Mouse (Mus musculus): ENCODE results near the gene Laptm5. TPM values are rescaled to one million over a fixed set of nuclear protein-coding genes. Genes with fewer than 3 reads are reported as not detected.
A peak's percentile ranks its signal among the peaks of the same experiment; 100 is the strongest.

The Laptm5 gene
- polyA plus RNA-seq, 1 experiment = 1,969 TPM

GRCm38 (mm10) chr4:130921986-130922385, 9.1 kb downstream of the Laptm5 start:
- Histone ChIP-seq H3K27me3 (ENCODE audit: control insufficient read depth, insufficient read depth, low read length) (no peaks in the 10 kb centered on the region), H3K27ac (ENCODE audit: control insufficient read depth, insufficient read depth, low read length) (peak overlapping the region; percentile 94), H3K4me1 (replicated peaks; ENCODE audit: control insufficient read depth, insufficient read depth, low read length) (peaks cover 61% of the 10 kb centered on the region), H3K4me3 (ENCODE audit: control insufficient read depth, insufficient read depth, low read length) (no peak overlapping the region), H3K36me3 (ENCODE audit: control insufficient read depth, insufficient read depth, low read length) (peaks cover 42% of the 10 kb centered on the region)
- TF ChIP-seq CTCF (IDR thresholded peaks at IDR 0.05; ENCODE audit: borderline replicate concordance, control insufficient read depth, extremely low read depth, insufficient read depth, low read length, poor library complexity) = no peak
- no peak for TF ChIP-seq POLR2A (IDR thresholded peaks at IDR 0.05; ENCODE audit: control insufficient read depth, extremely low read depth, insufficient read depth, low read length, poor library complexity)
- 24% methylated on average over 10 of the region's 10 CpGs for WGBS
- peak; percentile 52 for DNase-seq

GRCm38 (mm10) chr4:130926274-130926673, 13.3 kb downstream of the Laptm5 start:
- 87% methylated on average over 6 of the region's 6 CpGs for WGBS
- peaks cover 85% of the 10 kb centered on the region for H3K36me3 ChIP-seq (ENCODE audit: control insufficient read depth, insufficient read depth, low read length)
- no peak overlapping the region for H3K4me3 ChIP-seq (ENCODE audit: control insufficient read depth, insufficient read depth, low read length)

GRCm38 (mm10) chr4:130927821-130928220, 14.9 kb downstream of the Laptm5 start:
- Histone ChIP-seq H3K4me3 (ENCODE audit: control insufficient read depth, insufficient read depth, low read length) (no peak overlapping the region), H3K27ac (ENCODE audit: control insufficient read depth, insufficient read depth, low read length) (no peak overlapping the region), H3K27me3 (ENCODE audit: control insufficient read depth, insufficient read depth, low read length) (no peaks in the 10 kb centered on the region), H3K36me3 (ENCODE audit: control insufficient read depth, insufficient read depth, low read length) (peaks cover 93% of the 10 kb centered on the region), H3K4me1 (replicated peaks; ENCODE audit: control insufficient read depth, insufficient read depth, low read length) (peaks cover 8% of the 10 kb centered on the region)
- WGBS = 97% methylated on average over 12 of the region's 12 CpGs
- TF ChIP-seq CTCF (IDR thresholded peaks at IDR 0.05; ENCODE audit: borderline replicate concordance, control insufficient read depth, extremely low read depth, insufficient read depth, low read length, poor library complexity) (no peak), POLR2A (IDR thresholded peaks at IDR 0.05; ENCODE audit: control insufficient read depth, extremely low read depth, insufficient read depth, low read length, poor library complexity) (no peak)
- no peak for DNase-seq

More at GRCm38 (mm10) chr4:130926274-130926673, 13.3 kb downstream of the Laptm5 start:
- DNase-seq = no peak
- H3K27me3 ChIP-seq (ENCODE audit: control insufficient read depth, insufficient read depth, low read length) = no peaks in the 10 kb centered on the region
- H3K27ac ChIP-seq (ENCODE audit: control insufficient read depth, insufficient read depth, low read length) = no peak overlapping the region
- H3K4me1 ChIP-seq (replicated peaks; ENCODE audit: control insufficient read depth, insufficient read depth, low read length) = peaks cover 20% of the 10 kb centered on the region
- no peak for TF ChIP-seq CTCF (IDR thresholded peaks at IDR 0.05; ENCODE audit: borderline replicate concordance, control insufficient read depth, extremely low read depth, insufficient read depth, low read length, poor library complexity)
- no peak for TF ChIP-seq POLR2A (IDR thresholded peaks at IDR 0.05; ENCODE audit: control insufficient read depth, extremely low read depth, insufficient read depth, low read length, poor library complexity)

- TF ChIP-seq CTCF (IDR thresholded peaks at IDR 0.05; ENCODE audit: borderline replicate concordance, control insufficient read depth, extremely low read depth, insufficient read depth, low read length, poor library complexity) (no peak), POLR2A (IDR thresholded peaks at IDR 0.05; ENCODE audit: control insufficient read depth, extremely low read depth, insufficient read depth, low read length, poor library complexity) (no peak)
- no peak for DNase-seq
- peaks cover 2% of the 10 kb centered on the region; the same call in 1 of the 2 replicates for H3K4me1 ChIP-seq (replicated peaks; ENCODE audit: control insufficient read depth, insufficient read depth, low read length)
- no peaks in the 10 kb centered on the region for H3K27me3 ChIP-seq (ENCODE audit: control insufficient read depth, insufficient read depth, low read length)
- no peaks in the 10 kb centered on the region for H3K36me3 ChIP-seq (ENCODE audit: control insufficient read depth, insufficient read depth, low read length)
- no peak overlapping the region for H3K4me3 ChIP-seq (ENCODE audit: control insufficient read depth, insufficient read depth, low read length)
- WGBS = 56% methylated on average over 14 of the region's 14 CpGs
- no peak overlapping the region for H3K27ac ChIP-seq (ENCODE audit: control insufficient read depth, insufficient read depth, low read length)
These were observed 29.7 kb downstream of the Laptm5 start for GRCm38 (mm10) chr4:130942644-130943043.

GRCm38 (mm10) chr4:130944112-130944511, 31.2 kb downstream of the Laptm5 start, which contains the start of gene Matn1:
Gene Matn1 (plus strand): TSS chr4:130944385.
- no peak within 1 kb of the TSS for H3K27ac ChIP-seq (ENCODE audit: control insufficient read depth, insufficient read depth, low read length)
- no peak within 1 kb of the TSS for H3K4me3 ChIP-seq (ENCODE audit: control insufficient read depth, insufficient read depth, low read length)
- H3K36me3 ChIP-seq (ENCODE audit: control insufficient read depth, insufficient read depth, low read length) = no peaks in the 10 kb centered on the region
- WGBS = 71% methylated on average over 6 of the region's 6 CpGs
- no peak for DNase-seq
- TF ChIP-seq CTCF (IDR thresholded peaks at IDR 0.05; ENCODE audit: borderline replicate concordance, control insufficient read depth, extremely low read depth, insufficient read depth, low read length, poor library complexity) = no peak
- TF ChIP-seq POLR2A (IDR thresholded peaks at IDR 0.05; ENCODE audit: control insufficient read depth, extremely low read depth, insufficient read depth, low read length, poor library complexity) = no peak
- H3K27me3 ChIP-seq (ENCODE audit: control insufficient read depth, insufficient read depth, low read length) = no peaks in the 10 kb centered on the region
- peaks cover 2% of the 10 kb centered on the region; the same call in 1 of the 2 replicates for H3K4me1 ChIP-seq (replicated peaks; ENCODE audit: control insufficient read depth, insufficient read depth, low read length)

GRCm38 (mm10) chr4:130944779-130945178, 31.9 kb downstream of the Laptm5 start:
- DNase-seq = no peak
- TF ChIP-seq CTCF (IDR thresholded peaks at IDR 0.05; ENCODE audit: borderline replicate concordance, control insufficient read depth, extremely low read depth, insufficient read depth, low read length, poor library complexity) = no peak
- no peak for TF ChIP-seq POLR2A (IDR thresholded peaks at IDR 0.05; ENCODE audit: control insufficient read depth, extremely low read depth, insufficient read depth, low read length, poor library complexity)
- H3K4me3 ChIP-seq (ENCODE audit: control insufficient read depth, insufficient read depth, low read length) = no peak overlapping the region
- 60% methylated on average over 7 of the region's 7 CpGs for WGBS
- no peak overlapping the region for H3K27ac ChIP-seq (ENCODE audit: control insufficient read depth, insufficient read depth, low read length)
- no peaks in the 10 kb centered on the region for H3K36me3 ChIP-seq (ENCODE audit: control insufficient read depth, insufficient read depth, low read length)
- H3K4me1 ChIP-seq (replicated peaks; ENCODE audit: control insufficient read depth, insufficient read depth, low read length) = peaks cover 2% of the 10 kb centered on the region; the same call in 1 of the 2 replicates
- no peaks in the 10 kb centered on the region for H3K27me3 ChIP-seq (ENCODE audit: control insufficient read depth, insufficient read depth, low read length)

Measured in thymus, adult 2 months (tissue).